Mouse (Mus musculus): ENCODE data around the gene Mocs2.

Gene Mocs2

GRCm38 (mm10) chr13:114853152-114853551, 35.1 kb downstream of the Mocs2 start:
- DNase-seq (ENCODE audit: extremely low read depth, insufficient read length, low spot score) = no peak

- no peak for DNase-seq (ENCODE audit: extremely low read depth, insufficient read length, low spot score)
Observed at GRCm38 (mm10) chr13:114854023-114854422, 36.0 kb downstream of the Mocs2 start.

- DNase-seq (ENCODE audit: extremely low read depth, insufficient read length, low spot score) = no peak
Observed at GRCm38 (mm10) chr13:114854428-114854827, 36.4 kb downstream of the Mocs2 start.

- no peak for DNase-seq (ENCODE audit: extremely low read depth, insufficient read length, low spot score)
Observed at GRCm38 (mm10) chr13:114855573-114856268, 37.7 kb downstream of the Mocs2 start.

- DNase-seq (ENCODE audit: extremely low read depth, insufficient read length, low spot score) = no peak
Observed at GRCm38 (mm10) chr13:114856269-114856627, 38.2 kb downstream of the Mocs2 start.

- no peak for DNase-seq (ENCODE audit: extremely low read depth, insufficient read length, low spot score)
Observed at GRCm38 (mm10) chr13:114857525-114857924, 39.5 kb downstream of the Mocs2 start.

GRCm38 (mm10) chr13:114874738-114875137, 56.7 kb downstream of the Mocs2 start:
- no peak for DNase-seq (ENCODE audit: extremely low read depth, insufficient read length, low spot score)

GRCm38 (mm10) chr13:114876005-114876520, 58.0 kb downstream of the Mocs2 start:
- DNase-seq (ENCODE audit: extremely low read depth, insufficient read length, low spot score) = peak; percentile 7

- no peak for DNase-seq (ENCODE audit: extremely low read depth, insufficient read length, low spot score)
Observed at GRCm38 (mm10) chr13:114878667-114879066, 60.6 kb downstream of the Mocs2 start.

Measured in 3134 (cell line).